Mouse (Mus musculus) neural tube, embryonic 11.5 days (tissue): Measurements from ENCODE around the gene Gm47955. TPM values are rescaled to one million over a fixed set of nuclear protein-coding genes. Genes with fewer than 3 reads are reported as not detected.

Experiments used
- ATAC-seq: fragments of 200-750 bp; cut with Nextera tagmentation; 2 replicates; pipeline ENCODE4 v1.8.0; 2017; ENCODE audit warnings: moderate number of reproducible peaks, mild to moderate bottlenecking, moderate TSS enrichment, moderate library complexity; ENCODE audit not compliant: insufficient read depth, low FRiP score, low TSS enrichment
- DNase-seq: peaks from one replicate; pipeline ENCODE4 v3.0.0-alpha.2; 2015; ENCODE audit warnings: low spot score
- H3K27ac ChIP-seq: fragments of 300-500 bp; sonication (generic); 2 replicates; pipeline ENCODE4 v1.5.1; 2014; ENCODE audit warnings: low read depth, mild to moderate bottlenecking, low read length
- H3K27me3 ChIP-seq: fragments of 300-500 bp; sonication (generic); 2 replicates; pipeline ENCODE4 v1.6.1; 2014; ENCODE audit warnings: mild to moderate bottlenecking, low read length, mixed read lengths; ENCODE audit not compliant: control insufficient read depth, insufficient read depth
- H3K36me3 ChIP-seq: fragments of 300-500 bp; sonication (generic); 2 replicates; pipeline ENCODE4 v1.6.1; 2014; ENCODE audit warnings: mild to moderate bottlenecking, low read length, moderate library complexity, mixed read lengths; ENCODE audit not compliant: control insufficient read depth, insufficient read depth
- H3K4me1 ChIP-seq: fragments of 300-500 bp; sonication (generic); 2 replicates; pipeline ENCODE4 v1.6.1; 2014; ENCODE audit warnings: low read length, mixed read lengths; ENCODE audit not compliant: control insufficient read depth, insufficient read depth
- H3K4me2 ChIP-seq: fragments of 300-500 bp; sonication (generic); 2 replicates; pipeline ENCODE4 v1.6.1; 2014; ENCODE audit warnings: low read depth, mild to moderate bottlenecking, moderate library complexity
- H3K4me3 ChIP-seq: fragments of 300-500 bp; sonication (generic); 2 replicates; pipeline ENCODE4 v1.5.1; 2014; ENCODE audit warnings: low read depth, low read length
- H3K9ac ChIP-seq: fragments of 300-500 bp; sonication (generic); 2 replicates; pipeline ENCODE4 v1.6.1; 2014; ENCODE audit warnings: mild to moderate bottlenecking, low read length
- H3K9me3 ChIP-seq: fragments of 300-500 bp; sonication (generic); 2 replicates; pipeline ENCODE4 v1.6.1; 2016; ENCODE audit warnings: low read length; ENCODE audit not compliant: control insufficient read depth
- WGBS: fragments of 180-500 bp; shearing (Covaris S2); extraction: QIAGEN DNeasy Blood & Tissue Kit; methylation state at CpG from one replicate; pipeline ENCODE4 v1.1.7; 2014; 5-methylcytosine and 5-hydroxymethylcytosine counted together
- polyA plus RNA-seq: library from polyadenylated mRNA; unstranded; fragments of >200 nt; fragmentation: Nextera tagmentation; extraction: Ambion mirVana; gene quantifications from 2 replicates; pipeline ENCODE4 v1.2.1, GENCODE M21; 2014

Gm47955 gene
- polyA plus RNA-seq, 1 experiment from 2014 or later: not detected

DNA sequence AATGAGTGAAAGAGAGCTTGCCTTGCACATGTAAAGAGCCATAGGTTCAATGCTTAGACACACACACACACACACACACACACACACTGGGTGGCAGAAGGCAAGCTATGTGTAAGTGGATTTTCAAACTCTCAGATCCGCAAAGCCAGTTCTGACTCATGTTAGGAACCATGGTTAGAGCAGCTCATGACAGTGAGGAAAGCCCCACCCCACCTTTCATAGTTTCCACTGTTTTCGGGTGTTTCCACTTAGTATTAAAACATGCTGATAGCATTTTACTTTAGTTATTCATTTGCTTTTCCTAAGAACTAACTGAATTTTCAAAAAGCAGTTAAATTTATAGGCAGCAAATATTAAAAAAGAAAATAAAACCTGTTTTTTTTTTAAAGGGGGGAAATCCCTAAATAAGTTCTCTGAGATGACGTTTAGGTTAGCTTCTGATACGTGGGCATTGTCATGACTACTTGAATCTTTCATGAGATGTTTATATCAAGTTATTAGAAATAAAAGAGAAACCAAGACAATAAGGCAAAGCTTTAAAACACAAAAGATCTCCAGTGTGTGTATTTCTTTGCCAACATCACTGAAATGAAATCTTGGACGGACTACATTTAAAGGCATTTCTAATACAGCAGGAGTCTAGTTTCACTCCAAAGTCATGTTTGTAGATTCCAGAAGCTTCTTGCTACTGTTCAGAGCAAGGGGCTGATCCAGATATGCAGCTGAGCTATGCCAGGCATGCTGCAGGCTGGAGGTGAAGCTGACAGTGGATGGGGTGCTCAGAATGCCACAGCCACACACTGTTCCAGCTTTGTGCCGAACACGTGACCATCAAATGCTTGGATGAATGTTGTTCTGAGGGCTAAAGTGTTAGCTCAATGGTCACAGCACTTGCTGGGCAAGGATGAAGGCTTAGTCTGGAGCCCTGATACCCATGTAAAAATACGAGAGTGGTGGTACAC, 46.4 kb downstream of the Gm47955 start:
- no peak for DNase-seq
- WGBS: 90% methylated on average over 8 of the region's 8 CpGs
- ATAC-seq: no peak
- no peak overlapping the region for H3K4me3 ChIP-seq
- no peak overlapping the region for H3K4me2 ChIP-seq
- H3K27ac ChIP-seq: no peak overlapping the region
- H3K27me3 ChIP-seq: no peaks in the 10 kb centered on the region
- no peaks in the 10 kb centered on the region for H3K4me1 ChIP-seq
- no peaks in the 10 kb centered on the region for H3K36me3 ChIP-seq
- H3K9me3 ChIP-seq: no peaks in the 10 kb centered on the region
- no peak overlapping the region for H3K9ac ChIP-seq

DNA sequence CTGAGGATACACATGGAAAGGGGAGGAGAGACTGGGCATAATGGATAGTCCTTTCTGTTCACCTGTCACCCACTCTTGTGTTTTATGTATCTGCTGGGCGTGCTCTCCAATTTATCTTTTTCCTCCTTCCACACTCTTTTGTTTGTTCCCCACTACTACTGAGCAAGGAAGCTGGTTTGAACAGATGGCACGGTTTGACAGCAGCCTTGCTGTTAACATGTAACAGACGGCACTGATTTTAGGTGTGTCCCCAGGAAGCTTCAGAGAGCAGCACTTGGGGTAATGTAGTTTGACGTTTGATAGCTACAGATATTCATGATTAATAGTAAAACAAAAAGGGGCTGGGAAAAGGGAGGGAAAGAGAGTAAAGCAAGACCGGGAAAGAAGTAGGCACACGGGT, 47.4 kb downstream of the Gm47955 start:
- no peak overlapping the region for H3K4me3 ChIP-seq
- H3K4me2 ChIP-seq: no peak overlapping the region
- no peaks in the 10 kb centered on the region for H3K27me3 ChIP-seq
- WGBS: 65% methylated on average over 6 of the region's 6 CpGs
- no peaks in the 10 kb centered on the region for H3K9me3 ChIP-seq
- H3K9ac ChIP-seq: no peak overlapping the region
- H3K27ac ChIP-seq: no peak overlapping the region
- H3K4me1 ChIP-seq: no peaks in the 10 kb centered on the region
- ATAC-seq (no peak), DNase-seq (no peak)
- no peaks in the 10 kb centered on the region for H3K36me3 ChIP-seq

Other genes with a start within 250 kb of the Gm47955 start
- gene Mff, start 235.4 kb upstream of the Gm47955 start, polyA plus RNA-seq: 278 and 290 TPM in 2 replicates
- 0.28 TPM in 1 of 2 replicates, not detected in the other for gene Tm4sf20, start 191.8 kb upstream of the Gm47955 start, polyA plus RNA-seq
- gene Gm47791, start 189.0 kb upstream of the Gm47955 start, polyA plus RNA-seq: not detected in 2 replicates
- gene Agfg1, start 120.8 kb upstream of the Gm47955 start, polyA plus RNA-seq: 55.0 and 58.4 TPM in 2 replicates
- gene A030005L19Rik, start 47.0 kb upstream of the Gm47955 start, polyA plus RNA-seq: not detected in 2 replicates
- not detected in 2 replicates for gene A030014E15Rik, start 35.4 kb upstream of the Gm47955 start, polyA plus RNA-seq
- not detected in 2 replicates for gene Gm6217, start 28.9 kb upstream of the Gm47955 start, polyA plus RNA-seq
- not detected in 2 replicates for gene A030003K21Rik, start 16.9 kb upstream of the Gm47955 start, polyA plus RNA-seq
- not detected in 2 replicates for gene Gm7544, start 4.3 kb upstream of the Gm47955 start, polyA plus RNA-seq
- not detected in 2 replicates for gene Gm47959, start 40.3 kb downstream of the Gm47955 start, polyA plus RNA-seq
- gene Slc19a3, start 78.2 kb downstream of the Gm47955 start, polyA plus RNA-seq: 0.41 and 0.72 TPM in 2 replicates
- not detected in 2 replicates for gene Krtap28-10, start 82.2 kb downstream of the Gm47955 start, polyA plus RNA-seq
- not detected in 2 replicates for gene Gm47969, start 84.6 kb downstream of the Gm47955 start, polyA plus RNA-seq
- gene A030005K14Rik, start 99.1 kb downstream of the Gm47955 start, polyA plus RNA-seq: not detected in 2 replicates
- gene Krtap28-13, start 100.6 kb downstream of the Gm47955 start, polyA plus RNA-seq: not detected in 2 replicates
- gene Ccl20, start 156.5 kb downstream of the Gm47955 start, polyA plus RNA-seq: not detected in 2 replicates
- gene Daw1, start 199.5 kb downstream of the Gm47955 start, polyA plus RNA-seq: not detected in 2 replicates